Mouse (Mus musculus) olfactory bulb, adult 2 months (tissue): ENCODE measurements around the gene Gjd3.

Source experiments
- CTCF ChIP-seq: fragments of 200-500 bp; IDR thresholded peaks from 2 replicates; pipeline ENCODE4 v1.5.1; 2012; ENCODE audit warnings: low read depth, mild to moderate bottlenecking, low read length, moderate library complexity; ENCODE audit not compliant: insufficient read depth
- POLR2A ChIP-seq: fragments of 200-500 bp; IDR thresholded peaks from 2 replicates; pipeline ENCODE4 v1.6.1; 2012; ENCODE audit warnings: mild to moderate bottlenecking, low read depth, low read length, moderate library complexity; ENCODE audit not compliant: insufficient read depth

DNA sequence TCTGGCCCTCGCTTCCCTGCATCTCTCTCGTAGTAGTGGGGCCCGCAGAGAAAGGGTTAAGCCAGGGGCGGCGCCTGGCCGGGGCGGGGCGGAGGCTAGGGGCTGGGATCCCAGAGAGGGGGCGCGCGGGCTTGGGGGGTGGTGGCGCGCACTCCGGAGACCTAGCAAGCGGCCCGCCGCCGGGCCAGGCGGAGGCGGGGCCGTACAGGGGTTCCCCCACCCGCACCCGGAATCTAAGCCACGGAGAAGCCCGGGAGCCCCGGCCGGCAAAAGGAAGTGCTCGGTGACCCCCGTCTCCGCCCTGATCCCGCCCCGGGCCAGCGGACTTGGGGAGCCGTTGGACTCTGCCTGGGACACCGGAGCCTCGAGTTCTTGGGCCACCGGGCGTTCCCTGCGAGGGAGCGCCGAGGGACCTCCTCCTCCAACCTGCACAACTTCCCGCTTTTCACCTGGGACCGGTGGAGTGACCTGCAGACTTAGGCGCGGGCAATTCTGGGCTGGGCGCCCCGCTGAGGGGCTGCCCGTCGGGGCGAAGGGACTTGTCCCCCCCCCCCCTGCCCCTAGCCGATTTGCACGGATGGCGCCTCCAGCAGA is 22.4 kb downstream of the Gjd3 start:
- TF ChIP-seq CTCF: no peak
- no peak for TF ChIP-seq POLR2A
